Mouse (Mus musculus) liver, embryonic 18 days (tissue): ENCODE measurements around the gene Lsm2. TPM values are rescaled to one million over a fixed set of nuclear protein-coding genes. Genes with fewer than 3 reads are reported as not detected.

ENCODE experiments used
- polyA plus RNA-seq: library from polyadenylated mRNA; depleted of rRNA; stranded (reverse); fragments of >200 nt; gene quantifications from 2 replicates; pipeline ENCODE4 v1.2.3, GENCODE M21; 2012; rRNA removed

Lsm2 gene
- 64.3 and 69.6 TPM in 2 replicates for polyA plus RNA-seq

DNA sequence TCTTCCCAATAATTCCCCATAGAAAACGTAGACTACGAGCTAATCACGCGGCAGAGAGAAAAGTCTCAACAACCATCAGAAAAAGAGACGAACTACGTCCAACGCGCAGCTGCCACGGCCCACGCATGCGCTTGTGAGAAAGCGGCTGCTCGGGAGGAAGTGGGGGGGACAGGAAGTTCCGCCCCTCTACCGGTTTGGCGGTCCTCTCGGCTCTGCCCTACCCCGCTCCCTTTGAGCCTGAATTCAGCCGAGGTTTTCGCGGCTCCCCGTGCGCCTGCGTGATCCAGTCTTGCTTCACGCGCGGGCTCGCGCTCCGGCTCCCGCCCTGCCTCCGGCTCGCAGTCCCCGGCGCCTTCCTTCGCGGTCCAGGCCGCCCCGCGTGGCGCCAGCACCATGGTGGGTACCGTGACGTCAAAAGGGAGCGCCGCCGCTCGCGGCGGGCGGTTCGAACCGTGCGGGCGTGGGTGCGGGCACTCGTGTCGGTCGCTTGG is at the start of gene Lsm2:
Lsm2 (plus strand) TSS at position 173 of the 491 bp plus-strand sequence.

GRCm38 (mm10) chr17:34959130-34959778 is 22.4 kb upstream of the Lsm2 start, which contains the start of gene Hspa1b:
TSS of gene Hspa1b (minus strand) at chr17:34959238.

GRCm38 (mm10) chr17:34969822-34970221 is 11.8 kb upstream of the Lsm2 start, which contains the start of gene Gm20481:
TSS of gene Gm20481 (plus strand) at chr17:34969912.

GRCm38 (mm10) chr17:34972069-34972749 is 9.5 kb upstream of the Lsm2 start, which contains the start of the genes Hspa1a and Hspa1l:
TSS of gene Hspa1a (minus strand) at chr17:34972156.
TSS of gene Hspa1l (plus strand) at chr17:34972703.

GRCm38 (mm10) chr17:35000717-35001451 is 19.2 kb downstream of the Lsm2 start, which contains the start of gene Vars:
TSS of gene Vars (plus strand) at chr17:35000987.

DNA sequence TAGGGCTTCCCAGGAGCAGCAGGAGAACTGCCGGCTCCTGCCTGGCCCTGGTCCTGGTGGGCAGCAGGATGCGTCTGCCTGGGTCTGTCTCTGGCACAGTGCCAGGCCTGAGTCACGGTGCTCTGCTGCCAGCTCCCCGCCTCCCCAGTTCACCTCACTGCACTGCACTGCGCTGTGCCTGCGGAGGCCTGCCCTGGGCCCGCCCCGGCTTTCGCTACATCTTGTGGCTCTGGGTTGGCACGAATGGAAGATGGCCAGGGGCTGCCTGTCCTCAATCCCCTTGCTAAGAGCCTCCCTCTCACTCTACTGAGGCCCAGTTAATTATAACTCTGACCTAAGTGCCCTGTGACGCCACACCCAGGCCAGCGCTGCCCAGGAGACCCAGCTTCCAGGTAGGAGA is 34.7 kb downstream of the Lsm2 start, which contains the start of gene Vwa7:
Vwa7 (plus strand) TSS at position 204 of the 400 bp plus-strand sequence.

DNA sequence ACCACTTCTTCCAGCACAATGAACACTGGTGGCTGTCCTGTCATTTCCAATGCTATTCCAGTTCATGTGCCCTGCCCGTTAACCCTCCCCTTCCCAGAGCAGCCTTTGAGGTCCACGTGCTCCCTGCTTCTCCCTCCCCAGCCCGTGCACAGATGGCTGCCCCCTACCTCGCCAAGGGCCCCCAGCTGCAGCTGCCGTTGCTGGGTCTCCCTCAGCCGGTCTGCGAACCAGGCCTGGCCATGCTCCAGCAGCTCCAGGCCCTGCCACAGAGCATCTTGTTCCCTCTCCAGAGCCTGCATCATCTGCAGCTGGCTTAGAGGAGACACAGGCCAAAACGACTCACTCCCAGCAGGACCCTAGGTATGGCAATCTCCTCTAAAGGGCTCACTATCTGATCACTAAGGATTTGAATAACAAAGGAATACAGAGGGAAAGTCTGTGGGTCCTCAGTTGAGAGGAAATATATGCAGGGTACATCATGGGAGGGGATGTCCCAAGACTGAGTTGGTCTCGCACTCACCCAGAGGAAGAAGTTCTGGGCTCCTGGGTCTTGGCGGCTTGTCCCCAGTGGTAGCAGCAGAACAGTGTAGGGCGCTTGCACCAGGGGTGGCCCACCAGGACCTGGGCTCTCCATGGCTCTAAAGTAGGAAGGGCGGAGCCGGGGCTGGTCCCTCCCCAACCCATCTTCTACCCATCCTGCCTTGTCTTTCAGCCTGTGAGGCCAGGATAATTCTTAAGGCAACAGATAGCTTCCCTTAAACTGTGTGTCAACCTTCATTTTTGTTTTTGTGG is 45.8 kb downstream of the Lsm2 start, which contains the start of gene Sapcd1:
Sapcd1 (minus strand) TSS at position 740 of the 792 bp plus-strand sequence.

Other genes starting within 250 kb of the Lsm2 start
- gene C4b, start 238.0 kb upstream of the Lsm2 start, polyA plus RNA-seq: 128 and 142 TPM in 2 replicates
- gene Cyp21a1, start 177.3 kb upstream of the Lsm2 start, polyA plus RNA-seq: not detected in 2 replicates
- 12.4 and 13.7 TPM in 2 replicates for gene Stk19, start 144.9 kb upstream of the Lsm2 start, polyA plus RNA-seq
- gene Dxo, start 144.8 kb upstream of the Lsm2 start, polyA plus RNA-seq: 16.6 and 19.9 TPM in 2 replicates
- 18.6 and 23.0 TPM in 2 replicates for gene Skiv2l, start 131.7 kb upstream of the Lsm2 start, polyA plus RNA-seq
- 26.7 and 28.4 TPM in 2 replicates for gene Nelfe, start 131.5 kb upstream of the Lsm2 start, polyA plus RNA-seq
- 687 and 748 TPM in 2 replicates for gene Cfb, start 119.3 kb upstream of the Lsm2 start, polyA plus RNA-seq
- 4.8 and 6.3 TPM in 2 replicates for gene Zbtb12, start 102.4 kb upstream of the Lsm2 start, polyA plus RNA-seq
- 0.04 and 0.05 TPM in 2 replicates for gene Gm20547, start 99.8 kb upstream of the Lsm2 start, polyA plus RNA-seq
- gene C2, start 83.6 kb upstream of the Lsm2 start, polyA plus RNA-seq: 36.4 and 36.8 TPM in 2 replicates
- 30.4 and 37.6 TPM in 2 replicates for gene Ehmt2, start 83.4 kb upstream of the Lsm2 start, polyA plus RNA-seq
- 3.8 and 5.8 TPM in 2 replicates for gene Slc44a4, start 67.4 kb upstream of the Lsm2 start, polyA plus RNA-seq
- 21.1 and 21.2 TPM in 2 replicates for gene Neu1, start 50.6 kb upstream of the Lsm2 start, polyA plus RNA-seq
- 3.1 and 3.3 TPM in 2 replicates for gene Hspa1b, start 22.6 kb upstream of the Lsm2 start, polyA plus RNA-seq
- gene Gm20481, start 11.9 kb upstream of the Lsm2 start, polyA plus RNA-seq: not detected in 2 replicates
- 1.9 and 2.5 TPM in 2 replicates for gene Hspa1a, start 9.7 kb upstream of the Lsm2 start, polyA plus RNA-seq
- gene Hspa1l, start 9.2 kb upstream of the Lsm2 start, polyA plus RNA-seq: 0.06 and 0.07 TPM in 2 replicates
- 42.1 and 47.2 TPM in 2 replicates for gene Vars, start 19.1 kb downstream of the Lsm2 start, polyA plus RNA-seq
- 0.17 and 0.23 TPM in 2 replicates for gene Vwa7, start 34.7 kb downstream of the Lsm2 start, polyA plus RNA-seq
- 4.3 and 5.0 TPM in 2 replicates for gene Sapcd1, start 46.2 kb downstream of the Lsm2 start, polyA plus RNA-seq
- gene Msh5, start 64.9 kb downstream of the Lsm2 start, polyA plus RNA-seq: 7.7 and 8.5 TPM in 2 replicates
- 88.4 and 92.7 TPM in 2 replicates for gene Clic1, start 68.1 kb downstream of the Lsm2 start, polyA plus RNA-seq
- gene Ddah2, start 77.2 kb downstream of the Lsm2 start, polyA plus RNA-seq: 13.9 and 14.9 TPM in 2 replicates
- 0.06 TPM in 1 of 2 replicates, not detected in the other for gene Ly6g6c, start 83.5 kb downstream of the Lsm2 start, polyA plus RNA-seq
- gene Mpig6b, start 84.3 kb downstream of the Lsm2 start, polyA plus RNA-seq: 1.5 and 1.9 TPM in 2 replicates
- 0.28 and 0.30 TPM in 2 replicates for gene Ly6g6e, start 95.0 kb downstream of the Lsm2 start, polyA plus RNA-seq
- 0.71 and 0.79 TPM in 2 replicates for gene Ly6g6d, start 96.2 kb downstream of the Lsm2 start, polyA plus RNA-seq
- 4.7 and 4.8 TPM in 2 replicates for gene Ly6g6f, start 103.7 kb downstream of the Lsm2 start, polyA plus RNA-seq
- 32.1 and 32.4 TPM in 2 replicates for gene Abhd16a, start 107.4 kb downstream of the Lsm2 start, polyA plus RNA-seq
- not detected in 2 replicates for gene Ly6g5c, start 126.4 kb downstream of the Lsm2 start, polyA plus RNA-seq
- 0.46 and 0.64 TPM in 2 replicates for gene Ly6g5b, start 133.6 kb downstream of the Lsm2 start, polyA plus RNA-seq
- gene Gpank1, start 139.6 kb downstream of the Lsm2 start, polyA plus RNA-seq: 8.0 and 8.7 TPM in 2 replicates
- gene Csnk2b, start 140.2 kb downstream of the Lsm2 start, polyA plus RNA-seq: 84.1 and 85.2 TPM in 2 replicates
- 1.8 and 2.0 TPM in 2 replicates for gene D17H6S53E, start 144.5 kb downstream of the Lsm2 start, polyA plus RNA-seq
- 464 and 524 TPM in 2 replicates for gene Apom, start 150.2 kb downstream of the Lsm2 start, polyA plus RNA-seq
- gene Bag6, start 153.3 kb downstream of the Lsm2 start, polyA plus RNA-seq: 37.8 and 48.6 TPM in 2 replicates
- gene Prrc2a, start 183.0 kb downstream of the Lsm2 start, polyA plus RNA-seq: 42.6 and 57.5 TPM in 2 replicates
- 10.5 and 12.9 TPM in 2 replicates for gene Aif1, start 194.2 kb downstream of the Lsm2 start, polyA plus RNA-seq
- gene Lst1, start 206.6 kb downstream of the Lsm2 start, polyA plus RNA-seq: 69.9 and 71.0 TPM in 2 replicates
- 5.2 and 5.9 TPM in 2 replicates for gene Ltb, start 212.6 kb downstream of the Lsm2 start, polyA plus RNA-seq
- gene Tnf, start 220.1 kb downstream of the Lsm2 start, polyA plus RNA-seq: 1.4 TPM in 2 replicates
- 0.06 TPM in 1 of 2 replicates, not detected in the other for gene Lta, start 223.5 kb downstream of the Lsm2 start, polyA plus RNA-seq
- 0.08 and 0.26 TPM in 2 replicates for gene Gm16181, start 239.0 kb downstream of the Lsm2 start, polyA plus RNA-seq